Mouse (Mus musculus) ES-Bruce4 (cell line): ENCODE results near the gene Medag. TPM values are rescaled to one million over a fixed set of nuclear protein-coding genes. Genes with fewer than 3 reads are reported as not detected.

Experiments
- H3K27ac ChIP-seq: 2 replicates; pipeline ENCODE4 v1.5.1; 2012; ENCODE audit warnings: low read length, inconsistent platforms; ENCODE audit not compliant: insufficient read depth
- H3K27me3 ChIP-seq: 2 replicates; pipeline ENCODE4 v1.6.1; 2012; ENCODE audit warnings: mild to moderate bottlenecking, low read length, inconsistent platforms; ENCODE audit not compliant: control insufficient read depth, poor library complexity, insufficient read depth, severe bottlenecking
- H3K36me3 ChIP-seq: 2 replicates; pipeline ENCODE4 v1.6.1; 2012; ENCODE audit warnings: inconsistent platforms, mild to moderate bottlenecking, low read length, moderate library complexity; ENCODE audit not compliant: control insufficient read depth, poor library complexity, insufficient read depth, severe bottlenecking
- H3K4me1 ChIP-seq: one replicate; pipeline ENCODE4 v1.8.1; 2011; ENCODE audit warnings: low read length; ENCODE audit not compliant: control insufficient read depth, insufficient read depth
- H3K4me3 ChIP-seq: 2 replicates; pipeline ENCODE4 v1.5.1; 2011; ENCODE audit warnings: low read depth, mild to moderate bottlenecking, low read length
- H3K9ac ChIP-seq: 2 replicates; pipeline ENCODE4 v1.6.1; 2012; ENCODE audit warnings: low read depth, mild to moderate bottlenecking, inconsistent platforms; ENCODE audit not compliant: poor library complexity, severe bottlenecking
- H3K9me3 ChIP-seq: replicated peaks from 2 replicates; pipeline ENCODE4 v1.6.1; 2012; ENCODE audit warnings: mild to moderate bottlenecking, low read length, inconsistent platforms; ENCODE audit not compliant: control insufficient read depth, poor library complexity, insufficient read depth, severe bottlenecking
- CTCF ChIP-seq: IDR thresholded peaks from one replicate; pipeline ENCODE4 v1.8.1; 2011; ENCODE audit warnings: low read depth, low read length
- EP300 ChIP-seq: IDR thresholded peaks from 2 replicates; pipeline ENCODE4 v1.6.1; 2011; ENCODE audit warnings: low read depth, low read length; ENCODE audit not compliant: insufficient read depth
- POLR2A ChIP-seq: IDR thresholded peaks from one replicate; pipeline ENCODE4 v1.8.1; 2011; ENCODE audit warnings: low read length; ENCODE audit not compliant: insufficient read depth
- polyA plus RNA-seq: library from polyadenylated mRNA; stranded (reverse); fragments of >200 nt; gene quantifications from 2 replicates; pipeline ENCODE4 v1.2.4, GENCODE M21; 2011; ENCODE audit warnings: low read depth; ENCODE audit not compliant: missing spikeins, insufficient read depth, insufficient read length

The Medag gene
- polyA plus RNA-seq, result 0.30 and 0.91 TPM in 2 replicates

GRCm38 (mm10) chr5:149411509-149412193 is at the start of gene Medag:
TSS of gene Medag (plus strand) at chr5:149411749.
- Histone ChIP-seq H3K9ac (no peak within 1 kb of the TSS), H3K9me3 (no peaks in the 10 kb centered on the region), H3K4me1 (no peaks in the 10 kb centered on the region), H3K27me3 (peaks cover 4% of the 10 kb centered on the region; the same call in 1 of the 2 replicates), H3K27ac (no peak within 1 kb of the TSS), H3K4me3 (peak within 1 kb of the TSS; percentile 38), H3K36me3 (no peaks in the 10 kb centered on the region)
- no peak for TF ChIP-seq EP300
- no peak for TF ChIP-seq POLR2A
- TF ChIP-seq CTCF, result no peak

- Histone ChIP-seq H3K9me3 (no peaks in the 10 kb centered on the region), H3K9ac (no peak overlapping the region), H3K27me3 (no peaks in the 10 kb centered on the region), H3K36me3 (no peaks in the 10 kb centered on the region), H3K4me3 (no peak overlapping the region), H3K27ac (no peak overlapping the region), H3K4me1 (peaks cover 3% of the 10 kb centered on the region)
- no peak for TF ChIP-seq EP300
Measured at GRCm38 (mm10) chr5:149362626-149363025, 48.9 kb upstream of the Medag start.

GRCm38 (mm10) chr5:149363903-149364755 is 47.4 kb upstream of the Medag start:
- H3K9me3 ChIP-seq, result no peaks in the 10 kb centered on the region
- H3K36me3 ChIP-seq, result no peaks in the 10 kb centered on the region
- H3K9ac ChIP-seq, result no peak overlapping the region
- TF ChIP-seq POLR2A (no peak), EP300 (no peak), CTCF (no peak)
- no peaks in the 10 kb centered on the region for H3K27me3 ChIP-seq
- H3K4me1 ChIP-seq, result peaks cover 3% of the 10 kb centered on the region
- H3K4me3 ChIP-seq, result peak overlapping the region; percentile 32
- H3K27ac ChIP-seq, result no peak overlapping the region

- Histone ChIP-seq H3K27me3 (no peaks in the 10 kb centered on the region), H3K4me1 (peaks cover 3% of the 10 kb centered on the region), H3K27ac (no peak overlapping the region), H3K4me3 (no peak overlapping the region), H3K9ac (no peak overlapping the region), H3K9me3 (no peaks in the 10 kb centered on the region), H3K36me3 (no peaks in the 10 kb centered on the region)
- TF ChIP-seq POLR2A, result no peak
- TF ChIP-seq CTCF, result no peak
- TF ChIP-seq EP300, result no peak
Measured at GRCm38 (mm10) chr5:149367011-149367410, 44.5 kb upstream of the Medag start.

- Histone ChIP-seq H3K4me3 (no peak overlapping the region), H3K27me3 (no peaks in the 10 kb centered on the region), H3K9ac (no peak overlapping the region), H3K36me3 (no peaks in the 10 kb centered on the region), H3K4me1 (peaks cover 3% of the 10 kb centered on the region), H3K27ac (no peak overlapping the region), H3K9me3 (no peaks in the 10 kb centered on the region)
- TF ChIP-seq POLR2A, result no peak
- no peak for TF ChIP-seq EP300
Measured at GRCm38 (mm10) chr5:149367544-149368466, 43.7 kb upstream of the Medag start.
